Mouse (Mus musculus): ENCODE data around the gene Mslnl. TPM values are rescaled to one million over a fixed set of nuclear protein-coding genes. Genes with fewer than 3 reads are reported as not detected.

Mslnl gene
- total RNA-seq, 4 experiments from 2014 or later = 0.09 to 0.52 (median 0.30) TPM

DNA sequence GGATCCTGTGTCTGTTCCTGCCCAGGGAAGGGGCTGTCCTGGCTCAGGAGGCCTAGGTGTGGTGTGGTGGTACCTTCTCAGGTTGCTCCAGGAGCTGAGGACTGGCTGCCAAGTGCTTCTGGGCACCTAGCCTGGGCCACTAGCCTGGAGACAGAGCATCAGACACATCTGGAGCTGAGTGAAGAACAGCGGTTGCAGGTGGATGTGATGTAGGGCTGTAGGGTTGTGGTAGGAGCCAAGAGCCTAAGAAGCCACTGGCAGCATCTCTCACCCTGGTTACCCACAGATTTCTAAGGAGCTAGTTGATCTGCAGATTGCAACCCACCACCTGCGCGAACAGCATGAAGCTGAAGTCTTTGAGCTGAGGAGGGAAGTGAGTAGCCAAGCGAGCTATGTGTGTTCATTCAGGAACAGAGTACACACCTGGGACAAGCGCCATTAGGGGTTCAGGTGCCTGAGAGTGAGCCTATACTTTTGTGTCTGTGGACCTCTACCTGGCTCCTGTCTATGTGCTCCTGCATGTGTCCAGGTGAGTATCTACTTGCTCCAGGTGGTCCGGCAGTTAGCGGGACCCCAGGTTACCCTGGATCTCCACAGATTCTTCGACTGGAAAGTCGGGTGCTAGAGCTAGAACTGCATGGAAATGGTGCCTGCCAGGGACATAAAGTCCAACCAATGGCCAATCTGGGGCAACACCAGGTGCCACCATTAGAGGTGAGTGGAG, 51.1 kb downstream of the Mslnl start:
- DNase-seq = no peak

DNA sequence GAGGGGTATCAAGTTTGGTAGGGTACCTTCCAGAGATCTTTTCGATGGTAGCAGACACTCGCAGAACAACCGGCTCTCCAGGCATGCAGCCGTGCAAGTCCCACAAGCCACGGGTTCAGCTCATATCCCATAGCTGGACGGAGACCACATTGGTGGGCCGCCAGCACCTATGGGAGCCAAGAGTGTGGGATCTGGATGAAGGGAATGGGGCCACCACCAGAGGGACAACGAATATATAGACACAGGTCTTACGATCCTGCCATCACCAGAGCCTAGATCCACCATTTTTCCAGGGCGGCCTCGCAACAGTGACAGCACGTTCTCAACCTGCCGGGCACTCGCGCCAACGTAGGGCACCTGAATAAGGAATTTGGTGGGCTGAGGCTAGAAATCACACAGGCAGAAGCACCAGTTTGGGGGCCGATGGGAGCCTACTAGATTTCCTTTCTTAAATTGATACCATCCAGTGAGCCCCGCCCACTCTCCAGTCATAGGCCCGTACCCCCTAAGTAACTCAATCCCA, 55.5 kb downstream of the Mslnl start:
- no peak for DNase-seq

DNA sequence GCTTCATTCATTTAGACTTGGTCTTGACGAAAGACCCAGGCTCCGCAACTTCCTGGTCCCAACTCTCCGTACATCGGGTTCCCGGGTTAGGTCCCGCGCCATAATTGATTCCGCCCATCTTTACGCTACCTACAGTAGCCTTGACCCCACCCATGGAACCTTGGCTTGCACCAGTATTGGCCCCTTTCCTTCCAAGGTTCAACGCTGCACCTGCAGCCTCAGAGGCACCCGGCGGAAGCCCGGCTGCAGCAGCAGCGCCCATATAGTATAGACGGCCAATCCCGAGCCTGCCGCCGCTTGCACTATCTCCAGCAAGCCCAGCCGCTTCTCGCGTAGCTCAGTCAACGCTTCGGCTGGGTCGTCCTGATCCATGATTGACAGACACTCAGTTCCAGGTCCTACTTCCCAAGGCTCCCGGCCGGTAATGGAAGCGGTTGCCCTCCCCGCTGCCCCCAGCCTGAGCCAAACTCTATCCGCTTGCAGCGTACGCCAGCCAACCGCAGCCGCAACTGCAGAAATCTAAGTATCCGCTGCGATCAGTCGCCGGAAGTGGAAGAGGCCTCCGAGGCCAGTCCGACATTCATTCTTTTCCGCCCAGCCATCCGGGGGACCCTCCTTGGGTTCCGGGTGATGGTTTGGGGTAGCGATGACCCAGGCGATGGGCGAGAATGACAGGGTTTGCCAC, 56.1 kb downstream of the Mslnl start:
- no peak for DNase-seq

DNA sequence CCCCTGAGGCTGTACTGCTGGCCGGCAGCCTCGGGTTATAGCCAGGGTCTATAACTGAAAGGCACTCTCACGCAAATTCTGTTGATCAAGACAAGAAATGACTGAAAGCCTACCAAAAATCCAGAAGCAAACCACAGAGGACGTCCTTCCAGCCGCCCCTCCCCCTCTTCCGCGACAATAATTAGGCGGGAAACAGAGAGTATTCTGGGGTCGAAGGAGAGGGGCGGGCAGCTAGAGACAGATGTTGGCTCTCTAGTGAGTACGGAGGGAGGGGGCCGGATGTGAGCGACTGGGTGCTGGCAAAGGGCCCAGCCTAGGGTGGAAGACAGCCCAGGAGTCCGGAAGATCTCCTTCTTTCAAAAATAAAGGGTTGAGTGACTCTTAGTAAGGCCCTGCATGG, 56.8 kb downstream of the Mslnl start, which contains the start of gene Fam173a:
Fam173a (minus strand) TSS at position 287 of the 400 bp plus-strand sequence.
- DNase-seq = no peak

DNA sequence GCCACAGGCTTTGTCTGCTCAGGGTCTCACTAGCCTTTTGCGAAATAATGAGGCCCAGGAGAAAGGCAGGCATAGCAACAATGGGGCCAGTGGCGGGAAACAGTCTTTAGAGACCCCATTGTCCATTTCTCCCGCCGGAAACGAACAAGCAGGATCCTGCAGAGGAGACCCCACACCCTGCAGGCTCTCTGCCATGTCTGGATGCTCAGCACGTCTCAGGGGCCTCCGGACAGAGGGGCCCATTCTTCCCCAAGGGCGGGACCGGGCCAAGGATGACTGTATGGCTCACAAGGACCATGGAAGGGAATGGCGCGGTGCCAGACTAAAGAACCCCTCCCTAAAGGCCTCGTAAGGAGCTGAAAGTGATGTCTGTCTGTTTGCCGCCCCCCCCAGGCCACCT, 58.4 kb downstream of the Mslnl start:
- no peak for DNase-seq

DNA sequence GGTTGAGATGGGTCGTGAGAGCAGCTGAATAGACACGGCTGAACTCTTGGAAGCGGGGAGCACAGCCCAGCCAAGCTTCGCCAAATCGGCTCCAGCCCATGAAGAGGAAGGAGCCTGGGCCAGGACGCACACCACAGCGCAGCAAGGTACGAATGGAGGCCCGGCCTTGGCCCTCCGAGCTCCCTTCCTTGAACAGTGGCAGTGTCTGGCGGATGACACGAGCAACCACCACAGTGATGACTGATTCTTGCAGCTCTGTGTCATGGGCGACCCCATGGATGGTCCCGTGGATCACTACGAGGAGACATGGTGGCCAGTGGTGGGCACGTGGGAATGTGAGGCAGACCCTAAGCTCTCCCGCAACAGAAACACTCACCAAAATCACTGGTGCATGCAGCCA, 59.2 kb downstream of the Mslnl start:
- DNase-seq = no peak

DNA sequence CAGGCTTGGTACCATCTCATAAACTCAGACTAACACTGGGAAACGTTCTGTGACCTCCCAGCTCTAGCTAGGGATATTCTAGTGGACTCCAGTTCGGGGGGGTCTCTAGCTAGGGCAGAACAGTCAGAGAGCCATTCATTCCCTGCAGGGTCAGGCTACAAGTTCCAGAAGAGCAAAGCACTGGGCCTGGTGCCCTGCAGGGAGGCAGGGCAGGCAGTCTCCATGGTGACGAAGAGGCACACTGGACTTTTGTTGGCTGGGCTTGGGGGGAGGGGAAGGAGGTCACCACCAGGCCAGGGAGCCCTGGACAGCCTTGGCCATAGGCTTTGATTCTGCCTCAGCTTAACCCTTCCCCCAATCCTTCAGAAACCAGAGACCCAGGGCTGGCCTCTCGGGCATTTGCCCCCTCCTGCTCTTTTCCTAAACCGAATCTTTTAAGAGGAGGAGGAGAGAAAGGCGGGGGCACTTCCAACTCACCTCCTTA, 59.8 kb downstream of the Mslnl start, which contains the start of gene AC134908.4:
AC134908.4 (minus strand) TSS at position 51 of the 484 bp plus-strand sequence.
- no peak for DNase-seq

DNA sequence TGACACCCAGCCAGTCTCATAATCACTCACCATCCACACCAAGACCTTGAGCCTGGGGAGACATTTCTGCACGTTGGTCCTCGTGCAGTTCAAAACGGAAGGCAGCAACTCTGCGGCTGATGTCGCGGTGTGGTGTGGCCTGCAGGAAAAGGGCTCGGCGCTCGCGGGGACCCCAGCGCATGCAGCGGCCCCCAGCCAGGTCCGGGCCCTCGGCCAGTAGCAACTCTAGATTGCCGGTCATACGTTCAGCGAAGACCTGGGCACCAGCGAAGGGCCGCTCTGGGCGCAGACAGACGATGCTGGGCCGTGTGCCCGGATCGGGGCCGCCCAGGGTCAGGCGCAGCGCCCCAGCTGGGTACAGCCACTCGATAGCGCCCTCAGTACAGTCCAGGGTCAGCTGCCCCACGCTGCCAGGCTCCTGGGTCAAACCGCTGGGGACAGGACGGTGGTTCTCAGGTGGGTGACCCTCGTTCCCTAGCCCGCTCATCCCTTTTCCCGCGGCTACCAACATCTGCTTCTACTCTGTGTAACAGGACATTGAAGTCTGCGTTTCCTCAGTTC, 60.4 kb downstream of the Mslnl start:
- DNase-seq = no peak

DNA sequence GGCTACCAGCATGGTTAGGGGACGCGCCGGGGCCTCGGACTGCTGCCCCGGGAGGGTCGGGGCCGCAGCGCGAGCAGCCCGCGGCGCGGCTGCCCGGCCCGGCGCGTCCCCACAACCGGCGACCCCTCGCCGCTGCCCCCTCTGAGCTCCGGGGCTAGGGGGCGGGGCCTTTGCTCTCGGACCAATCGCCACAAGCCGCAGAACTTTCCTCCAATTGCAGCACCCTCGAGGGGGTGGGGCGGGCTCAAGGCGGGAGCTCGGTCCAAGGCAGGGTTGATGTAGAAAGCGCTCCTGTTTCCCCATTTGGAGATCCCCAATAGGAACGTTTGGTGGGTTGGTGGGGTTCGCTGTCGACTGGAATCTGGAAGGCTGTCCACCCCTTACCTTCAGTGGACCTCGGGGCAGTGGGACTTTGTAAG, 61.1 kb downstream of the Mslnl start, which contains the start of gene Metrn:
Metrn (minus strand) TSS at position 186 of the 419 bp plus-strand sequence.
- DNase-seq = peak; percentile 82

Small RNAs within 50 kb of the gene (microRNA-seq; reads per million reads assigned to microRNA genes)
- gene Gm25083 (0 reads per million in 2 experiments), gene Mir6966 (0.34 to 0.35 reads per million in 2 experiments)

Other genes with a start within 250 kb of the Mslnl start
- gene Sstr5, start 238.8 kb upstream of the Mslnl start, total RNA-seq (2022) = 1 to 10 TPM; 1.0 to 1.4 (median 1.2) TPM
- gene Sox8, start 165.4 kb upstream of the Mslnl start, total RNA-seq (2022) = 1 to 10 TPM in 3 of 4 experiments, under 1 TPM in 1; 0.92 to 2.6 (median 1.2) TPM
- 10 to 100 TPM; 36.0 to 39.9 (median 38.2) TPM for gene Lmf1, start 157.0 kb upstream of the Mslnl start, total RNA-seq (2022)
- 1 to 10 TPM in 1 of 4 experiments, under 1 TPM in 1, not detected in 2; 0.74 to 2.9 TPM for gene Gng13, start 18.9 kb upstream of the Mslnl start, total RNA-seq (2022)
- 1 to 10 TPM; 1.2 to 4.9 (median 2.6) TPM for gene Chtf18, start 8.6 kb upstream of the Mslnl start, total RNA-seq (2022)
- 10 to 100 TPM; 17.8 to 23.5 (median 20.4) TPM for gene Rpusd1, start 8.4 kb upstream of the Mslnl start, total RNA-seq (2022)
- gene Msln, start 18.3 kb downstream of the Mslnl start, total RNA-seq (2022) = 1 to 10 TPM; 4.8 to 7.1 (median 6.0) TPM
- 10 to 100 TPM; 34.8 to 45.2 (median 40.1) TPM for gene Narfl, start 37.7 kb downstream of the Mslnl start, total RNA-seq (2022)
- 10 to 100 TPM; 21.4 to 67.2 (median 55.9) TPM for gene Haghl, start 49.6 kb downstream of the Mslnl start, total RNA-seq (2022)
- gene Ccdc78, start 50.5 kb downstream of the Mslnl start, total RNA-seq (2022) = under 1 TPM in 1 of 4 experiments, not detected in 3; 0.15 TPM
- 100 to 1,000 TPM in 3 of 4 experiments, 10 to 100 TPM in 1; 91.1 to 131 (median 117) TPM for gene Fam173a, start 56.9 kb downstream of the Mslnl start, total RNA-seq (2022)
- not detected for gene AC134908.4, start 59.6 kb downstream of the Mslnl start, total RNA-seq (2022)
- gene Metrn, start 61.1 kb downstream of the Mslnl start, total RNA-seq (2022) = 10 to 100 TPM; 31.4 to 45.8 (median 39.3) TPM
- gene Fbxl16, start 73.0 kb downstream of the Mslnl start, total RNA-seq (2022) = 10 to 100 TPM; 37.9 to 62.9 (median 43.0) TPM
- gene Wdr24, start 87.6 kb downstream of the Mslnl start, total RNA-seq (2022) = 10 to 100 TPM; 21.9 to 28.0 (median 24.5) TPM
- 100 to 1,000 TPM; 104 to 137 (median 119) TPM for gene Jmjd8, start 92.8 kb downstream of the Mslnl start, total RNA-seq (2022)
- gene Stub1, start 97.4 kb downstream of the Mslnl start, total RNA-seq (2022) = 100 to 1,000 TPM; 184 to 246 (median 214) TPM
- 10 to 100 TPM; 14.7 to 79.0 (median 33.0) TPM for gene Rhbdl1, start 101.3 kb downstream of the Mslnl start, total RNA-seq (2022)
- 10 to 100 TPM in 3 of 4 experiments, 1 to 10 TPM in 1; 7.3 to 36.4 (median 20.8) TPM for gene Gm20683, start 105.7 kb downstream of the Mslnl start, total RNA-seq (2022)
- gene Rhot2, start 108.8 kb downstream of the Mslnl start, total RNA-seq (2022) = 100 to 1,000 TPM in 3 of 4 experiments, 10 to 100 TPM in 1; 89.3 to 155 (median 139) TPM
- 10 to 100 TPM; 14.7 to 41.8 (median 22.9) TPM for gene Wdr90, start 125.5 kb downstream of the Mslnl start, total RNA-seq (2022)
- 100 to 1,000 TPM; 264 to 492 (median 338) TPM for gene Mcrip2, start 132.7 kb downstream of the Mslnl start, total RNA-seq (2022)
- 100 to 1,000 TPM; 113 to 215 (median 150) TPM for gene Mettl26, start 139.0 kb downstream of the Mslnl start, total RNA-seq (2022)
- gene Wfikkn1, start 144.8 kb downstream of the Mslnl start, total RNA-seq (2022) = 1 to 10 TPM; 1.6 to 2.9 (median 2.0) TPM
- 10 to 100 TPM; 33.9 to 65.0 (median 36.3) TPM for gene Rab40c, start 183.7 kb downstream of the Mslnl start, total RNA-seq (2022)
- gene Pigq, start 208.9 kb downstream of the Mslnl start, total RNA-seq (2022) = 100 to 1,000 TPM; 101 to 126 (median 111) TPM
- not detected for gene Nhlrc4, start 208.9 kb downstream of the Mslnl start, total RNA-seq (2022)
- gene A930017K11Rik, start 216.5 kb downstream of the Mslnl start, total RNA-seq (2022) = not detected
- gene Capn15, start 249.8 kb downstream of the Mslnl start, total RNA-seq (2022) = 10 to 100 TPM; 20.1 to 34.6 (median 24.9) TPM

All from adrenal gland, adult 8-10 months (tissue).